Mouse (Mus musculus): ENCODE measurements around the gene Tox4. TPM values are rescaled to one million over a fixed set of nuclear protein-coding genes. Genes with fewer than 3 reads are reported as not detected.

Gene Tox4
- polyA plus RNA-seq, 1 experiment: 96.7 TPM

- peaks cover 15% of the 10 kb centered on the region for H3K4me1 ChIP-seq (replicated peaks; ENCODE audit: control insufficient read depth, insufficient read depth, low read length)
- no peak overlapping the region for H3K27ac ChIP-seq (ENCODE audit: control insufficient read depth, insufficient read depth, low read length)
- 96% methylated on average over 2 of the region's 2 CpGs for WGBS
- H3K27me3 ChIP-seq (ENCODE audit: control insufficient read depth, insufficient read depth, low read length): no peaks in the 10 kb centered on the region
- no peak for TF ChIP-seq POLR2A (IDR thresholded peaks at IDR 0.05; ENCODE audit: control insufficient read depth, extremely low read depth, insufficient read depth, low read length, poor library complexity)
- TF ChIP-seq CTCF (IDR thresholded peaks at IDR 0.05; ENCODE audit: borderline replicate concordance, control insufficient read depth, extremely low read depth, insufficient read depth, low read length, poor library complexity): no peak
- H3K4me3 ChIP-seq (ENCODE audit: control insufficient read depth, insufficient read depth, low read length): no peak overlapping the region
- DNase-seq: no peak
- no peaks in the 10 kb centered on the region for H3K36me3 ChIP-seq (ENCODE audit: control insufficient read depth, insufficient read depth, low read length)
Observed at GRCm38 (mm10) chr14:52310906-52311305, 32.0 kb downstream of the Tox4 start.

- H3K27me3 ChIP-seq (ENCODE audit: control insufficient read depth, insufficient read depth, low read length): no peaks in the 10 kb centered on the region
- H3K27ac ChIP-seq (ENCODE audit: control insufficient read depth, insufficient read depth, low read length): no peak overlapping the region
- H3K36me3 ChIP-seq (ENCODE audit: control insufficient read depth, insufficient read depth, low read length): no peaks in the 10 kb centered on the region
- TF ChIP-seq CTCF (IDR thresholded peaks at IDR 0.05; ENCODE audit: borderline replicate concordance, control insufficient read depth, extremely low read depth, insufficient read depth, low read length, poor library complexity) (no peak), POLR2A (IDR thresholded peaks at IDR 0.05; ENCODE audit: control insufficient read depth, extremely low read depth, insufficient read depth, low read length, poor library complexity) (no peak)
- 87% methylated on average over 26 of the region's 26 CpGs for WGBS
- no peak overlapping the region for H3K4me3 ChIP-seq (ENCODE audit: control insufficient read depth, insufficient read depth, low read length)
- no peak for DNase-seq
- peaks cover 20% of the 10 kb centered on the region for H3K4me1 ChIP-seq (replicated peaks; ENCODE audit: control insufficient read depth, insufficient read depth, low read length)
Observed at GRCm38 (mm10) chr14:52313931-52314807, 35.2 kb downstream of the Tox4 start.

GRCm38 (mm10) chr14:52314808-52315150, 35.8 kb downstream of the Tox4 start:
- H3K4me1 ChIP-seq (replicated peaks; ENCODE audit: control insufficient read depth, insufficient read depth, low read length): peaks cover 20% of the 10 kb centered on the region
- DNase-seq: no peak
- 85% methylated on average over 8 of the region's 8 CpGs for WGBS
- no peak overlapping the region for H3K4me3 ChIP-seq (ENCODE audit: control insufficient read depth, insufficient read depth, low read length)
- TF ChIP-seq CTCF (IDR thresholded peaks at IDR 0.05; ENCODE audit: borderline replicate concordance, control insufficient read depth, extremely low read depth, insufficient read depth, low read length, poor library complexity) (no peak), POLR2A (IDR thresholded peaks at IDR 0.05; ENCODE audit: control insufficient read depth, extremely low read depth, insufficient read depth, low read length, poor library complexity) (no peak)
- H3K27me3 ChIP-seq (ENCODE audit: control insufficient read depth, insufficient read depth, low read length): no peaks in the 10 kb centered on the region
- no peak overlapping the region for H3K27ac ChIP-seq (ENCODE audit: control insufficient read depth, insufficient read depth, low read length)
- H3K36me3 ChIP-seq (ENCODE audit: control insufficient read depth, insufficient read depth, low read length): no peaks in the 10 kb centered on the region

GRCm38 (mm10) chr14:52315283-52315780, 36.4 kb downstream of the Tox4 start:
- WGBS: 48% methylated on average over 17 of the region's 17 CpGs
- Histone ChIP-seq H3K27me3 (ENCODE audit: control insufficient read depth, insufficient read depth, low read length) (no peaks in the 10 kb centered on the region), H3K36me3 (ENCODE audit: control insufficient read depth, insufficient read depth, low read length) (no peaks in the 10 kb centered on the region), H3K27ac (ENCODE audit: control insufficient read depth, insufficient read depth, low read length) (no peak overlapping the region), H3K4me3 (ENCODE audit: control insufficient read depth, insufficient read depth, low read length) (peak overlapping the region; percentile 99), H3K4me1 (replicated peaks; ENCODE audit: control insufficient read depth, insufficient read depth, low read length) (peaks cover 20% of the 10 kb centered on the region)
- no peak; the same call in 1 of the 2 replicates for TF ChIP-seq POLR2A (IDR thresholded peaks at IDR 0.05; ENCODE audit: control insufficient read depth, extremely low read depth, insufficient read depth, low read length, poor library complexity)
- TF ChIP-seq CTCF (IDR thresholded peaks at IDR 0.05; ENCODE audit: borderline replicate concordance, control insufficient read depth, extremely low read depth, insufficient read depth, low read length, poor library complexity): no peak
- DNase-seq: no peak

- no peaks in the 10 kb centered on the region for H3K27me3 ChIP-seq (ENCODE audit: control insufficient read depth, insufficient read depth, low read length)
- TF ChIP-seq POLR2A (IDR thresholded peaks at IDR 0.05; ENCODE audit: control insufficient read depth, extremely low read depth, insufficient read depth, low read length, poor library complexity): peak; percentile 69
- 0 out of 2 replicates have a peak, but pooled peaks have one; percentile 21 for TF ChIP-seq CTCF (IDR thresholded peaks at IDR 0.05; ENCODE audit: borderline replicate concordance, control insufficient read depth, extremely low read depth, insufficient read depth, low read length, poor library complexity)
- no peaks in the 10 kb centered on the region for H3K36me3 ChIP-seq (ENCODE audit: control insufficient read depth, insufficient read depth, low read length)
- peak overlapping the region; percentile 99 for H3K4me3 ChIP-seq (ENCODE audit: control insufficient read depth, insufficient read depth, low read length)
- peak; percentile 80 for DNase-seq
- under 1% methylated on average over 37 of the region's 41 CpGs for WGBS
- H3K27ac ChIP-seq (ENCODE audit: control insufficient read depth, insufficient read depth, low read length): peak overlapping the region; percentile 43; the same call in 1 of the 2 replicates
- H3K4me1 ChIP-seq (replicated peaks; ENCODE audit: control insufficient read depth, insufficient read depth, low read length): peaks cover 20% of the 10 kb centered on the region
Observed at GRCm38 (mm10) chr14:52315792-52316440, 37.0 kb downstream of the Tox4 start.

GRCm38 (mm10) chr14:52316441-52317225, 37.7 kb downstream of the Tox4 start:
- peak; percentile 24 for DNase-seq
- Histone ChIP-seq H3K4me3 (ENCODE audit: control insufficient read depth, insufficient read depth, low read length) (peak overlapping the region; percentile 99), H3K27me3 (ENCODE audit: control insufficient read depth, insufficient read depth, low read length) (no peaks in the 10 kb centered on the region), H3K27ac (ENCODE audit: control insufficient read depth, insufficient read depth, low read length) (peak overlapping the region; percentile 35; the same call in 1 of the 2 replicates), H3K36me3 (ENCODE audit: control insufficient read depth, insufficient read depth, low read length) (no peaks in the 10 kb centered on the region), H3K4me1 (replicated peaks; ENCODE audit: control insufficient read depth, insufficient read depth, low read length) (peaks cover 20% of the 10 kb centered on the region)
- TF ChIP-seq CTCF (IDR thresholded peaks at IDR 0.05; ENCODE audit: borderline replicate concordance, control insufficient read depth, extremely low read depth, insufficient read depth, low read length, poor library complexity) (no peak), POLR2A (IDR thresholded peaks at IDR 0.05; ENCODE audit: control insufficient read depth, extremely low read depth, insufficient read depth, low read length, poor library complexity) (no peak)
- 30% methylated on average over 16 of the region's 16 CpGs for WGBS
